Mouse (Mus musculus) cortical plate, adult 2 months (tissue): Measurements from ENCODE around the gene Adtrp.

Experiments used
- CTCF ChIP-seq: fragments of 200-500 bp; IDR thresholded peaks from 2 replicates; pipeline ENCODE4 v1.5.1; 2011; ENCODE audit warnings: mild to moderate bottlenecking, control low read depth, low read length; ENCODE audit not compliant: insufficient read depth; ENCODE audit errors: extremely low read depth
- POLR2A ChIP-seq: fragments of 200-500 bp; IDR thresholded peaks from 2 replicates; pipeline ENCODE4 v1.6.1; 2011; ENCODE audit warnings: mild to moderate bottlenecking, low read length, control low read depth; ENCODE audit not compliant: insufficient read depth; ENCODE audit errors: extremely low read depth

DNA sequence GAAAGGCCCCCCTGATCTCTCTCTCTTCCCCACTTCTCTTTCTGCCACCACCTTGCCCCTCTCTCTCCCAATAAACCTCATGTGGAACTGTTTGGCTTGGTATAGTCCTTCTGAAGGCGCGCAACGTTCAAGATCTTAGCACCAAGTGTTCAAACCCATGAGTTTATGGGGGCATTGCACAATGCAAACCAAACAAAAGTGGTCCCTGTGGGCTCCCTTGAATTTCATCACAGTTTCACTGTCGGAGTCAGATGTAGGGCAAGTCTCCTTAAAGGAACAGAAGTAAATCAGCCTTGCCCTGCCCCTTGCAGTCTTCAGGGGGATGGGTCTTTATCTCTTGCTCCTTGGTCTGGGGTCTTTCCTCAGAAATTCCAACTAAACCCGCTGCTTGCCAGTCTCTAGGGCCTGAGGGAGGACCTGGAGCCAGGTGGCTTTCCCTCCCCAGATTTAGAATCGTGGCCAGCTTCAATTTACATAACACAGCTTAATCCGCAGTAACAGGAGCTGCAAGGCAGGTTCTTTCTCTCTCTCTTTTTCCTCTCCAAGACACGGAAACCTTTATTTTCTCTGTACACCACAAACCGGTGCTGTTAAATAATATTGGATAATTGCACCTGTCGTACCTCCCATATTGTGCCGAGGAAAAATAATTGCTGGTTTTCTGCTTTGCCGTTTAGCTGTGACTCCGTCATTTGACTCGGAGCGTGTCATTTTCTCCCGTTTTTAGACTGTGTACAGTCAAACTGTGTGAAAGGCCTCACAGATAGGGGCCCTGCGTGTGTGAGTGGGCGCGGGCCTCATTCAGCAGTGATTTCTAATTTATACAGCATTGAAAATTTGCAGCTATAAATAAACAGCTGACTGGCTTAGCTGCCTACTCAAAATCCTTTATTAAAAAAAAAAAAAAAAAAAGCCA, 88.7 kb downstream of the Adtrp start:
- no peak for TF ChIP-seq CTCF
- no peak for TF ChIP-seq POLR2A
